Mouse (Mus musculus): ENCODE data around the gene Spata5.

DNA sequence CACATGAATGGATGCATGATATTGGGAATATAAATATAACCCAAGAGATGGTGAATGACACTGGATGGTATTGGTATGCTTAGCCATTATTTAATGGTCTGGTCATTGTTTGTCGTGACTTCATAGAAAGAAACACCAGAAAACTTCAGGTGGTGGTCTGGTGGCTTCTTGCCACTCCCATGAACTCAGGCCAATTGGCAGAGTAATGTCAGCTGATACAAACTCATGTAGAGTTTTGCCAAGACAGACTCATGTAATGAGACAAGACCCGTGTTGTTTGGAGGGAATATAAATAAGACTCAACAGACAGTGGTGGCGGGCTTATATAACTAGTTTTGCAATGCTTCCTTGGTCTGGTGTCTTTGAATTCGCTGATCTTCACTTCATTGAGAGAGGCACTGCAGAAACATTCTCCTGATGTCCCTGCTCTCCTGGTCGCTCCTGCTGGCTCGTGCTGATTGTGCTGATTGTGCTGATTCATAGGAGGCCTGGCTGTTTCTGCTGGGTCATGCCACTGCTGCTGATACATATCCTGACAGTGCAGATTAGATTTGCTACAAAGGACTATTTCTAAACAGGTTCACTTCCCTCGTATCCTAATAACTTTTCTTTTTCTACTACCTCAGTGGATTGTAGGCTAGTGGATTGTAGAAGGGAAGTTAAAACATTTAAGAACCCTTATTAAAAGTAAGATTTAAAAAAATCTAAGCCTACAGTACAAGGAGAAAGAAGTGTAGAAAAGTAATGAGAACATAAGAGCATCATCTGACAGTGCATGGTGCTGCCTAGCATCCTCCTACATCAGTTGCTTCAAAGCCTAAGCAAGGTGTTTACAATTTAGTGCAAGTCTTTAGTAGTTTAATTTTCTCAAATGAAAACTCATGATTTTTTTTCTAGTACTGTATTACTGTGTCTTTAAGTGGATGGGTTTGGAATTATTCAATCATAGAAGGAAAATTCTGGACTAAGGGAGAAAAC, 90.6 kb downstream of the Spata5 start:
- TF ChIP-seq EP300 (IDR thresholded peaks at IDR 0.05; ENCODE audit: insufficient read depth, low read depth, low read length) (no peak), POLR2A (IDR thresholded peaks at IDR 0.05; ENCODE audit: insufficient read depth, low read depth, low read length) (no peak), CTCF (IDR thresholded peaks at IDR 0.05) (no peak)
